Mouse (Mus musculus) brain, embryonic 14.5 days (tissue): Measurements from ENCODE around the gene D630039A03Rik.

Experiments
- CTCF ChIP-seq: fragments of 200-500 bp; IDR thresholded peaks from 2 replicates; pipeline ENCODE4 v1.5.1; 2012; ENCODE audit warnings: inconsistent platforms, mild to moderate bottlenecking, moderate library complexity, borderline replicate concordance; ENCODE audit not compliant: insufficient read depth, insufficient read length; ENCODE audit errors: extremely low read depth
- POLR2A ChIP-seq: fragments of 200-500 bp; IDR thresholded peaks from 2 replicates; pipeline ENCODE4 v1.6.1; 2012; ENCODE audit warnings: mild to moderate bottlenecking, inconsistent platforms, borderline replicate concordance; ENCODE audit not compliant: poor library complexity, insufficient read depth, insufficient read length, severe bottlenecking; ENCODE audit errors: extremely low read depth

GRCm38 (mm10) chr4:57959056-57959455 is 43.0 kb upstream of the D630039A03Rik start:
- TF ChIP-seq CTCF (no peak), POLR2A (no peak)
